Mouse (Mus musculus): ENCODE measurements around the gene Atp10b.

Atp10b gene

GRCm38 (mm10) chr11:43198811-43199210 is 49.1 kb downstream of the Atp10b start:
- ATAC-seq (ENCODE audit: insufficient number of reproducible peaks, low FRiP score, low TSS enrichment): no peak

DNA sequence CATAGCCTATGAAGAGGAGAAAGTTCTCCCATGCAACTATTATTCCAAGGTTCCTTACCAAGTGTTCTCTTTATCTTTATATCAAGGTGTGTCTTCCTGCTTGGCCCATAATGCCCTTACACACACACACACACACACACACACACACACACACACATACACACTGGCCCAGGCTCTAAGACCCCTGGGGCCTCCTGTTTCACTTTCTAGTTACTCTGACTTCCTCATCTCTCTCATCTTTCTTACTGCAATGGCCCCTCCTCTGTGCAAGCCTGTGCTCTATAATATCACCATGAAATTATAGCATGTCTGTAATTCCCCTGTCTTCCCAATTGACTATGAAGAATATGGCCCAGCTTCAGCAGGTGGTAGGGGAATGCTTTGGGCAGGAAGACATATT is 49.7 kb downstream of the Atp10b start:
- ATAC-seq (ENCODE audit: insufficient number of reproducible peaks, low FRiP score, low TSS enrichment): no peak

- ATAC-seq (ENCODE audit: insufficient number of reproducible peaks, low FRiP score, low TSS enrichment): no peak
These were observed 50.4 kb downstream of the Atp10b start for GRCm38 (mm10) chr11:43200089-43200488.

GRCm38 (mm10) chr11:43203580-43203979 is 53.9 kb downstream of the Atp10b start:
- ATAC-seq (ENCODE audit: insufficient number of reproducible peaks, low FRiP score, low TSS enrichment): no peak

- ATAC-seq (ENCODE audit: insufficient number of reproducible peaks, low FRiP score, low TSS enrichment): no peak
These were observed 63.5 kb downstream of the Atp10b start for GRCm38 (mm10) chr11:43213134-43213533.

GRCm38 (mm10) chr11:43213740-43214139 is 64.1 kb downstream of the Atp10b start:
- no peak for ATAC-seq (ENCODE audit: insufficient number of reproducible peaks, low FRiP score, low TSS enrichment)

- ATAC-seq (ENCODE audit: insufficient number of reproducible peaks, low FRiP score, low TSS enrichment): no peak
These were observed 67.3 kb downstream of the Atp10b start for GRCm38 (mm10) chr11:43217021-43217420.

GRCm38 (mm10) chr11:43230231-43230630 is 80.6 kb downstream of the Atp10b start:
- no peak for ATAC-seq (ENCODE audit: insufficient number of reproducible peaks, low FRiP score, low TSS enrichment)

- no peak for ATAC-seq (ENCODE audit: insufficient number of reproducible peaks, low FRiP score, low TSS enrichment)
These were observed 82.4 kb downstream of the Atp10b start for GRCm38 (mm10) chr11:43232073-43232472.

DNA sequence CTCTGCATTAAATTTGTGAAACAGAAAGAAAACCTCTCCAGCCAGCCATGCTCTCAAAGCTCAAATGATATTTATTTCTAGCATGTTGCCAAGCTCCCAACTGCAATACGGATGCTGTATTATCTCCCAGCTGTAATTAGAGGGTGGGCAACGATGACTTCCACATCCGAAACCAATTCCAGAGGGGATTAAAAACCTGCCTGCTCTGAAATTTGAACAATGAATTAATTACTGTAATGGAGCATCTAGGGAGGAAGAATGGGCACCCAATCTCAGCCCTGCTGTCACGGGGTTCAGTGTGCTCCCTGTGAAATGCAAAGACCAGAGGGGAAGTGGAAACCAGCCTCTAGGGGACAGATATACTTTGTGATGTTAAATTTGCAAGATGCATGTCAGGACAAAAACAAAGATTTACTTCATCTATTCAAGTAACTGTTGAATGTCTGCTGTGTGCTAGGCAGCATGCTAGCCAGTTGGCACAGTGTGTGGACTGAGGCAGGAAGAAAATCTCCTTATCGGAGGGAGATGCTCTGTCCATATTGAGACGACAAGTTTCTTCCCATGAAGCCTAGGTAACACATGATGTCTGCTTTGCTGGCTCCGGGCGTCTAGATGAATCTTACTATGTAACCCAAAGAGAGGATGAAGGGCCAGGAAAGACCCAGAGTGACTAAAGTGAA is 86.8 kb downstream of the Atp10b start:
- ATAC-seq (ENCODE audit: insufficient number of reproducible peaks, low FRiP score, low TSS enrichment): no peak

GRCm38 (mm10) chr11:43239804-43240203 is 90.1 kb downstream of the Atp10b start:
- no peak for ATAC-seq (ENCODE audit: insufficient number of reproducible peaks, low FRiP score, low TSS enrichment)

DNA sequence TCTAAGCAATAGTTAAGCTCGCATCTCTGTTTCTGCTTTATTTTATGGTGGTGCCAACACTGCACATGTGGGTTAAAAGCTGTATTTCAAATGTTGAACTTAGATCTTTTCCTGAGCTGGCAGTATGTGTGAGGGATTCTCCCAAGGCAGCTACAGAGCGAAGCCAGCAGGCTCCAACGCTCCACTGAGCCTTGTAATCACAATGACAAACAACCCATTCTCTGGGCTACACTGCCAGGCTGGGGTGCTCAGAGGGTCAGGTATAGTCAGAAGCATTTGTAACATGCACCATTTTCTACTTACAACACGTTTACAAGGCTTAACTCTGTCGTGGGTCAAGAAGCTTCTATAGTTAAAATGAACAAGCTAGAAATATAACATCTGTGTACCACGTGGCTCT is 103.4 kb downstream of the Atp10b start:
- no peak for ATAC-seq (ENCODE audit: insufficient number of reproducible peaks, low FRiP score, low TSS enrichment)

- no peak for ATAC-seq (ENCODE audit: insufficient number of reproducible peaks, low FRiP score, low TSS enrichment)
These were observed 105.6 kb downstream of the Atp10b start for GRCm38 (mm10) chr11:43255262-43255661.

DNA sequence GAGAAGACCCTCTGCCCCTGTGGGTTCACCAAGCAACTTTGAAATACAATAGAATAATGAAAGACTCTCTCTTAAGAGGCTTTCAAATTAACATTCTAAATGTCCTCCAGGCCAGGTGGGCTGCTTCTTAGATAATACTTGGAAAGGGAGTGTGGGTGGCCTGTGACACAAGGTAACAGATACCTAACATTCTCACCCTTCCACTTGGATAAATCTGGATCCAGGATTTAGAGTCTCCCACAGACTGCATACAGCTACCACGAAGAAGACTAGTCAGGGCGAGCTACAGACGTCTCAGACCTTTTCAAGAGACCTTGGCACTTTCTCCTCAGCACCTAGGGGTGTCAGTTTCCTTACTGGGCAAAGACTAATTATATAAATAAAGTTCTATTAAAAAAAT is 107.6 kb downstream of the Atp10b start:
- ATAC-seq (ENCODE audit: insufficient number of reproducible peaks, low FRiP score, low TSS enrichment): no peak

DNA sequence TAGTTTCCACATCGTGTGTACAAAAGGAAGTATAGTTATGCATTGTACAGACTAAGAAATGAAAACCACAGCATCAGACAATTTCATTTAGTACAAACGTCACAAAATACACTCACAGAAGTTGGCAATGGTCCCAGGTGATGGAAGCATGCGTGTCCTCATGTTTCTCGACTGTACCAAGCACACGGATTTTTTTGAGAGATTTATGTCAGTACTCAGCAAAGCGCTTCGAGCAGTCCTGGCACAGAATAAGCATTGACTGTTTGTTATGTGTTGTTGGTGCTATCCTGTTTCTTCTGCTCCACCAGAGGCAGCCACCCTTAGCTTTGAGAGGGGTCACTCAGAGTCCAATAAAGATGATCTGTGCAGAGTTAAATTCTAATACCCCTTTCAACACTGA is 108.1 kb downstream of the Atp10b start:
- ATAC-seq (ENCODE audit: insufficient number of reproducible peaks, low FRiP score, low TSS enrichment): no peak

DNA sequence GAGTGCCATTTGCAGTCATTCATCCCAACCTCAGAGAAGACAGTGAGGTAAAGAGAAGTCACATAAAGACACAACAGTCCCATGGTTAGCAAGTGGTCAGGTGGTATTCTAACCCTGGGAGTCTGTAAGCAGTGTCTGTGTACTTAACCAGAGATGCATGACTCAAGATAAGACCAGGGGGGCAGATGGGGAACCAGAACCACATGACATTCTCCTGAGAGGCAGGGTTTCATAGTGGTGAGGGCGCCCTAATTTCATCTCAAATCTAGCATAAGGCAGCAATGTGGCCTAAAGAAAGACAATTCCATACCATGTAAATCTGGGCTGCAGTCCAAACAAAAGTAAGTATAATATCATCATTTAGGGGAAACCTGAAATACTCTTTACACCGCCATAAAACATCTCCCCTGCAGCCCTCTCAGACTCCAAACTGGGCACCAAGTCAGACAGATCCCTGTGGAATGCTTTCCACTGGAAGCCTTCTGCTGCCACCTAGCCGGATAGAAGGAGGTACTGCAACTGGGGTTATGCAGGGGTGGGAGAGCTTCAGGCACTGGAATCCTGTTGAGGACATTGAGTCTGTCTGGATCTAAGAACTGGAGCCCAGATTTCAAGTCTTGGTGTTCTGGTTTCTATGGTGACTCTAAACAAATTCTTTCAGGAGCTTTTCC is 114.0 kb downstream of the Atp10b start:
- peak; percentile 86 for ATAC-seq (ENCODE audit: insufficient number of reproducible peaks, low FRiP score, low TSS enrichment)

DNA sequence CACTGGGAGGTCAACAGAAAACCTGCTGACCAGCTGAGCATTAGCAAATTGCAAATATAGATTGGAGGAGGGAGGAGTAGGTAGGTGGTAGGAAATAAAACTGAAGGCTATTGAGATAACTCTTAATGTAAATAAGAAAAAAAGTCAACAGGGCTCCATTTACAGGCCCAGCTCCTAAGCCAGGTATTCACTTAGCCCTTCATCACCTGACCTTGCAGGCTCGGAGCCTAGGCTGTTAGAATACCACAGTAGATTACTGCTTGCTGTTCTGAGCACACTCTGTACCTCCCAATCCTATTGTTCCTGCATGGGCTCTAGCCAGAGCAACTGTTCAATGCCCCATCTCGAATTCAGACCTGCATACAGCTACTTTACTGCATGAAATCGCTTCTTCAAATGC is 117.8 kb downstream of the Atp10b start:
- ATAC-seq (ENCODE audit: insufficient number of reproducible peaks, low FRiP score, low TSS enrichment): no peak

DNA sequence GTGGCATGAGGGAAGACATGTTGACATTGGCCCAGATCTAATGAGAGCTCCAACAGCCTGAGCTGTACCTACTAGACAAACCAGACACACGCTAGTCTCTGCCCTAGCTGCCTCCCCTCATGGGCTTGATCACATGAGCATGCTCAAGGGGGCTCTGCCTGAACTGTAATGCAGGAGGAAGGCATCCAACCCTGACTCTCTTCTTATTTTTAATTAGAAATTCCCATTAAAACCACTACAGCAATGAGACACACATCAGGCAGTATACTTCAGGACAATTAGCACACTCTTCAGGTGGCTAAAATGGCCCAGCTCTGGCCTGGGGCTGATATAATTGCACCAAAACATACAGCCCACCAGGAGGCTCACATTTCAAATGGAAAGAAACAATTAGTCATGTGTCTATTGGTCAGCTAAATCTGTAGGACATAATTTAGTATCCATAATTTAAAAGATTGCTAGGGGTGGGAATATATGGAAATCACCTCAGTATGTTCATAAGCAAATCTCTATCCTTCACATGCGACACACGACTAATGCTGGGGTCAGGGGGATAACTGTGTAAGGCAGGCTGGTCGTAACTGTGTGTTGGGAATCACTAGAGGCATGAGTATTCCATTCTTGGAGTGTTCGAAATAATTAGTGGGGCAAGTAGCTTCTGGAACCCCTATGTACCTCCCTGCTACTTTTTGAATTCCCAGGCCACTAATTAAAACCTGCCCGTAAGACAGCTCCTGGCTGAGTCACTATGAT is 120.0 kb downstream of the Atp10b start:
- no peak for ATAC-seq (ENCODE audit: insufficient number of reproducible peaks, low FRiP score, low TSS enrichment)

- no peak for ATAC-seq (ENCODE audit: insufficient number of reproducible peaks, low FRiP score, low TSS enrichment)
These were observed 120.7 kb downstream of the Atp10b start for GRCm38 (mm10) chr11:43270256-43270806.

GRCm38 (mm10) chr11:43273896-43274295 is 124.2 kb downstream of the Atp10b start:
- ATAC-seq (ENCODE audit: insufficient number of reproducible peaks, low FRiP score, low TSS enrichment): no peak

DNA sequence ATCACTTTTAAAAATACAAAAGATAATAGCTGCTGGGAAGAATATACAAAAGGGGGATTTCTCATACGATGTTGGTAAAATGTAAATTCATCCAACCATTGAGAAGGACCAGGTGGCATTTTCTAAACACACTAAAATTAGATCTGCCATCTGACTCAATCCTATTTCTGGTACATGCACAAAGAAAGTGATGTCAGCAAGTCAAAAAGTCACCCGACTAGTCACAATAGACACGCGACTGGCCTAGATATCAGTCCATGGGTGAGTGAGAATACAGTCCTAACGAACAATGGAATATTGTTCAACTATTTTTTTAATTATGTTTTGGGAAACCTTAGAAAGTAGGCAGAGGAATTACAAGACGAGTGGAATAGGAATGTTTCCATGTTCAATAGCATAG is 147.9 kb downstream of the Atp10b start:
- ATAC-seq (ENCODE audit: insufficient number of reproducible peaks, low FRiP score, low TSS enrichment): no peak

Data from cerebellum, adult (tissue).